Mouse (Mus musculus) MEL-GATA-1-ER (cell line): ENCODE results near the gene Gnl3.

Experiments
- DNase-seq: peaks from one replicate; pipeline ENCODE4 v3.0.0-alpha.2; 2012; ENCODE audit warnings: low read depth; ENCODE audit errors: extremely low read depth

Gene Gnl3

DNA sequence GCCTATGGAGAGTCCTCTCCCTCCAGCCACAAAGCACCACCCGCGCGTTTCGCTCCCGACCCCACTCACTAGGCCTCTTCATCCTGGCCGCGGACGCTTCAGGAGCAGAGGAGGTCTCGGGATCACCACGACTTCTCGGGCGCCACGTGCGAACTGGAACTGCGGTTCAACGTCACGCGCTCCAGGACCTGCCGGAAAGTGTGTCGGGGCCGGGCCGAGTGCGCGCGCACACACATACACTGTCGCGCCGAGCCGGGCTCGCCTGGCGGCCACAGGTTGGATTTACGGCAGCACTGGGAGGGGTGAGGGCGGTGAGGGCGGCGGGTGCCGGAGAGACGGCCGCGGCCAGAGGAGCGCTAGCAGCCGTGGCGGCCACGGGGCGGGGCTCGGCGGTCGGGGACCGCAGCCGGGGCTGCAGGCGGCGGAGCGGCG is at the start of gene Gnl3, which contains the start of gene Pbrm1:
TSS of gene Gnl3 (minus strand) at position 293 of the 432 bp plus-strand sequence.
TSS of gene Pbrm1 (plus strand) at position 279 of the 432 bp plus-strand sequence.
- peak; percentile 78 for DNase-seq

- DNase-seq, result no peak
These were observed 43.3 kb upstream of the Gnl3 start for GRCm38 (mm10) chr14:31062277-31062676.

DNA sequence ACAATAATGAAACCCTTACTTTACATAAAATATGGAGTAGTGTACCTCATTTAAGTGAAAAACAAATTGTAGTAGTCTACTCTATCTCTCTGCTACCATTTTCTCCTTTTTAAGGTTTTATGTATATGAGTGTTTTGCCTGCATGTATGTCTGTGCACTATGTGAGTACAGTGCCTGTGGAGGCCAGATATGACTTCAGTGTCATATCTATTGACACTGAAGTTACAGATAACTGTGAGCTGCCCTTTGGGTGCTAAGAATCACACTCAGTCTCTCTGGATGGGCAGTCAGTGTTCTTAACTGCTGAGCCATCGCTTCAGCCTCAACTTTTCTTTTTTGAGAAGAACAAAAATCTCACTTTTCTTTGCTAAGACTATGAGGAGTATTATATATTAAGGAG is 26.9 kb upstream of the Gnl3 start:
- DNase-seq, result no peak

DNA sequence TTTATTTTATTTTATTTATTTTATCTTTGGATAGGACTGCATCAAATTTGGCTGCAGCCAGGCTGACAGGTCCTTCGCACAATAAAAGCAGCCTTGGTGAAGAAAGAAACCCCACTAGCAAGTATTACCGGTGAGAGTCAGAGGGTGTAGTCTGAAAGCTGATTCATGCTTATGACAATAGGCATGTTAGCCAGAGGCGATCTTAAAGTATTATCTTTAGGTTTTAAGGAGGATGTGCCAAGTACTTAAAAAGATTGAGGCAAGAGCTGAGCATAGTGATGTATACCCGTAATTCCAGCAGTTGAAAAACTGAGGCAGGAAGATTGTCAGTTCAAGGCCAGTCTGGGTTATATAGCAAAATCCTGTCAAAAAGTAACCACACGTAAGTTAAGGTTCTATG is 26.3 kb upstream of the Gnl3 start:
- no peak for DNase-seq

- DNase-seq, result no peak
These were observed 6.8 kb upstream of the Gnl3 start for GRCm38 (mm10) chr14:31025785-31026184.

DNA sequence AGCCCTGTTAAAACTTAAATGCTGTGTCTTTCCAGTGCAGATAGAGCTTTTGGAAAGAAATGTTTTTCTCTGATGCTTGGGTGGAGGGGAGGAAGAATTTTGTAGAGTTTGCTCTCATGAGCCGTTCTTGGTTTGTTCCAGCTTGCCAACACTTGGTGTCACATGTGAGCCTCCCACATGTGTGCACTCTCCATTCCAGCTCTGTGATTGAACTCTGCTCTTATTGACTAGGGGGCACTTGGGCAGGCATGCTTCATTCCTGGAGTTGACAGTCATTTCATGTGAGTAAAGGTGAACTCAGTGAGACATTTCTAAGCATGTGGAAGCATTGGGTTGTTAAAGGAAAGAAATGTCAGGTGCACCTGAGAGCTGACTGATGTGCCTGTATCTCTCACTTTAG is 3.6 kb upstream of the Gnl3 start:
- DNase-seq, result no peak

GRCm38 (mm10) chr14:31019331-31020205 is 616 bp upstream of the Gnl3 start:
- no peak for DNase-seq

GRCm38 (mm10) chr14:31017854-31018253 is 1.1 kb downstream of the Gnl3 start:
- DNase-seq, result no peak

GRCm38 (mm10) chr14:31016063-31016462 is 2.9 kb downstream of the Gnl3 start:
- DNase-seq, result no peak

- no peak for DNase-seq
These were observed 5.0 kb downstream of the Gnl3 start for GRCm38 (mm10) chr14:31013928-31014327.

DNA sequence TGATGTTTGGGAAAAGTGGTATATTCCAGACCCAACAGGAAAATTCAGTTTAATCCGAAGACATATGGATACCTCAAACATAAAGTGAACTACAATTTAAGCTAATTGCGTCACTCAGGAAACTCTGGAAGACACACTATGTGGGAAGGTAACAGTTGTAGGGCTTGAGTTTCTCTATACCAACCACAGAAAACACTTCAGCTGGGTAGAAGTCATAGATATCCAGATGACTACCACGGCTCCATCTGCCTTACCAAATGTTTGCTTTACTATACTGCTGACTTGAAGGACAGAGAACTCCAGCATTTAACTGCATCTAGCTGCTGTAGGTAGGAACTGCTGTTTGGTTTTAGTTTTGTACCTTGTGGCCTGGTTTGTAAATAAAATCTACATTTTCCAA is 7.4 kb downstream of the Gnl3 start:
- no peak for DNase-seq

DNA sequence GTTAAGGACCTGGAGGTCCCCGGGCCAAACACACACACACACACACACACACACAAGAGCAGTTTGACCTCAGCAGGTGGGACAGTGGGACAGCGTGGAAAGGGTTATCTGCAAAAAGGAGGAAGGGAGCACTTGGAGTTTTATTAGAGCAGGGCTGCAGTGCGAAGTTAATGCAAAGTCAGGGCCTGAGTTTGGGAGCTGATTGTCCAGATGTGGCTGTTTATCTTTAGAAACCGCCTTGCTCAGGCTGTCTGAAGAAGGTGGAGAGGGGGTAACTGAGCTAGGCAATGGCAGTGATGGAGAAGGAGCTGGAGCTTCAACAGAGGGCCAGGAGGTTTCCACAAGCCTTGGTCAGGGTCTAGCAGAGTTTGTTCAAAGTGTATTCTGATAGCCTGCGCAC is 12.2 kb downstream of the Gnl3 start:
- no peak for DNase-seq

GRCm38 (mm10) chr14:31004527-31004926 is 14.4 kb downstream of the Gnl3 start:
- no peak for DNase-seq

DNA sequence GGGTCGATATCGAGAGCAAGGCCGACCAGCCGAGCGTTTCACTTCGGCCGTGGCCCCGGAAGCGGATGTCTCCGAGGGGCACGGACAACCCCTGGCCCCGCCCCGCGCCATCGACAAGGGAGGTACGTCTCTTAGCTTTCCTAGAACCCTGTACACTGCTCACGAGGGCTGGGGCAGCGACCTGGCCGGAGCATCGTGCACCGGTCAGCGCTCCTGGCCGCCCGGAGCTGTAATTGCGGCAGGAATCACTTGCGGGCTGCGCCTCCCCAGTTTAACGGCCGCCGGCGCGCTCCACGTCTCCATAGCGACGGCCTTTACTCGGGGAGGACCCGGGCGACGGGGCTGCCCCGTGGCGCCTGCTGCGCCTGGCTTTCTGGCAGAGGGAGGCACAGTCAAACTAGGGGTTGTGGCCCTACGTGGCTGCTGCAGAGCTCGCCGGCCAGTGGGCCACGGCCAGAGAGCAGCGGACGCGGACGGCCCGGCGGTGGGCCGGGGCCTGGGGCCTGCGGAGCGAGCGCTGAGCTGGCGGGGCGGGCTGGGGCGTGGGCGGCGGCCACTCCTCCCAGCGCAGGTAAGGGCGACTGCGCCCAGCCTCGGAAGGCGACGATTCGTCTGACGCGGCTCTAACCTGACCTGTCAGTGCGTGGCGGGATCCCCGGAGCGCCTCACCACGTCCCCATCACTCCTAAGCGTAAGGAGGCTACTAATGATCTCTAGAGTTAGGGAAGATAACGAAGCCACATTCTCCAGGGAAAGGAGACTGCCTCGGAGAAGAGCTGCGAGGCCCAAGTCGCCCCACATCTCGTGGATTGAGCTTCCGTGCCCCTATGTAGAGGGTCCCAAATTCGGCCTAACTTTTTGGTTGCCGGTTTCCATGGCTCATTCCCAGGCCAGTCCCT is 17.4 kb downstream of the Gnl3 start, which contains the start of the genes Glt8d1 and Spcs1:
TSS of gene Glt8d1 (plus strand) at position 94 of the 899 bp plus-strand sequence.
TSS of gene Spcs1 (minus strand) at position 366 of the 899 bp plus-strand sequence.
- no peak for DNase-seq

GRCm38 (mm10) chr14:31000816-31001306 is 18.1 kb downstream of the Gnl3 start:
- no peak for DNase-seq

- DNase-seq, result no peak
These were observed 18.6 kb downstream of the Gnl3 start for GRCm38 (mm10) chr14:31000356-31000755.

DNA sequence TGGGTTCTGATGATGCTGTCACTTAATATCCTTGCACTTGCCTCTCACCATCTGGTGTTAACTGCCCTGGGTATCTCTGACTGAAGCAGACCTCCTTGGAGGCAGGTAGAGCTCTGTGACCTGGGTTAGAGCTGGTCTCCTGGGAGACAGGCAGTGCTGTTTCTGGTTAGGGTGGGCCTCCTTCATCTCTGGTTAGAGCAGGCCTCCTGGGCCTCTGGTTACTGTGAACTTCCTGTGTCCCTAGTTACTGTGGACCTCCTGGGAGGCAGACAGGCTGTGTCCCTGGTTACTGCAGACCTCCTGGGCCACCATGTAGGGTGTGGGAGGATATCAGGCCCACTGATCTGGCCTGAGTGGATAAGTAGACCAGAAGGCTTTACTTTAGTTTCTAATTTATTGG is 22.5 kb downstream of the Gnl3 start:
- DNase-seq, result no peak

DNA sequence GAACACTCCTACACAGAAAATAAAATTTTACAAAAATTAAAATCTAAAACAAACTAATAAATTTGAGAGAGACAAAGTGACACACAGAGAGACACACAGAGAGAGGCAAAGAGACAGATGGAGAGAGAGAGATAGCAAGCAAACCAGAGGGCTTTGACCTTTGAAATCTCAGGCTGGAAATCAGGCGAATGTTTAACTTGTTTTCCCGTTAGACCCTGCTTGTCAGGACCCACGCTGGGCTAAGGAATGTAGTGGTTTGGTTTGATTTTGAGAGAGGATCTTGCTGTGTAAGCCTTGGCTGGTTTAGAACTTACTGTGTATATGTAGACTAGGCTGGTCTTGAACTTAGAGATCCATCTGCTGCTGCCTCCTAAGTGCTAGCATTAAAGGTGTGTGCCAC is 42.7 kb downstream of the Gnl3 start:
- DNase-seq, result no peak

DNA sequence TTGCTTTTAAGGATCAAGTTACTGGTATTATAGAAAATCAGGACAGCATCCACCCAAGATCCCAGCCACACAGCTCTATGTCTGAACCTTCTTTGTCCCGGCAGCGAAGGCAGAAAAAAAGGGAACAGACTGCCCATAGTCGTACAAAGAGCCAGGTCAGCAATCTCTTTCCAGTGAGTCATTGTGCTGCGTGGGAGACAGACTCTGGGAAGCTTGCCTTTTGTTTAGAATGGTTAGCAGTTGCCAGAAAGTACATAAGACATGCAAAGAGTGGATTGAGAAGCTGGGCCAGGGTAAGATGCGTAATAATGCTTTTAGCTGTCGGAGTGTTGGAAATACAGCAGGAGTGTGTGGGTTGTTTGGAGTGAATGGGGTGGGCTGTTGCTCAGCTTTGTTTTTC is 44.7 kb downstream of the Gnl3 start:
- DNase-seq, result no peak
